Mouse (Mus musculus) intestine, embryonic 16.5 days (tissue): ENCODE measurements around the gene Ece1. TPM values are rescaled to one million over a fixed set of nuclear protein-coding genes. Genes with fewer than 3 reads are reported as not detected.

Source experiments
- ATAC-seq: fragments of 200-750 bp; cut with Nextera tagmentation; 2 replicates; pipeline ENCODE4 v1.8.0; 2017; ENCODE audit warnings: moderate TSS enrichment, moderate library complexity
- H3K27ac ChIP-seq: fragments of 300-500 bp; sonication (generic); 2 replicates; pipeline ENCODE4 v1.5.1; 2014; ENCODE audit warnings: mild to moderate bottlenecking, low read length
- H3K27me3 ChIP-seq: fragments of 300-500 bp; sonication (generic); replicated peaks from 2 replicates; pipeline ENCODE4 v1.6.1; 2014; ENCODE audit warnings: low read length, control low read depth, mixed read lengths; ENCODE audit not compliant: control insufficient read depth, insufficient read depth
- H3K36me3 ChIP-seq: fragments of 300-500 bp; sonication (generic); 2 replicates; pipeline ENCODE4 v1.6.1; 2014; ENCODE audit warnings: low read length, control low read depth; ENCODE audit not compliant: control insufficient read depth, insufficient read depth
- H3K4me1 ChIP-seq: fragments of 300-500 bp; sonication (generic); 2 replicates; pipeline ENCODE4 v1.6.1; 2014; ENCODE audit warnings: low read length, control low read depth, mixed read lengths; ENCODE audit not compliant: control insufficient read depth, insufficient read depth
- H3K4me2 ChIP-seq: fragments of 300-500 bp; sonication (generic); 2 replicates; pipeline ENCODE4 v1.6.1; 2014; ENCODE audit warnings: low read depth, low read length, control low read depth
- H3K4me3 ChIP-seq: fragments of 300-500 bp; sonication (generic); 2 replicates; pipeline ENCODE4 v1.5.1; 2014; ENCODE audit warnings: mild to moderate bottlenecking, low read length
- H3K9ac ChIP-seq: fragments of 300-500 bp; sonication (generic); 2 replicates; pipeline ENCODE4 v1.6.1; 2014; ENCODE audit warnings: low read depth, low read length
- H3K9me3 ChIP-seq: fragments of 300-500 bp; sonication (generic); 2 replicates; pipeline ENCODE4 v1.6.1; 2016; ENCODE audit warnings: low read length, control low read depth; ENCODE audit not compliant: control insufficient read depth
- WGBS: fragments of 180-500 bp; shearing (Covaris S2); extraction: QIAGEN DNeasy Blood & Tissue Kit; methylation state at CpG from one replicate; pipeline ENCODE4 v1.1.7; 2014; 5-methylcytosine and 5-hydroxymethylcytosine counted together
- polyA plus RNA-seq: library from polyadenylated mRNA; unstranded; fragments of >200 nt; fragmentation: Nextera tagmentation; extraction: Ambion mirVana; gene quantifications from 2 replicates; pipeline ENCODE4 v1.2.1, GENCODE M21; 2015

Gene Ece1
- polyA plus RNA-seq, 1 experiment from 2014 or later: 56.0 TPM

DNA sequence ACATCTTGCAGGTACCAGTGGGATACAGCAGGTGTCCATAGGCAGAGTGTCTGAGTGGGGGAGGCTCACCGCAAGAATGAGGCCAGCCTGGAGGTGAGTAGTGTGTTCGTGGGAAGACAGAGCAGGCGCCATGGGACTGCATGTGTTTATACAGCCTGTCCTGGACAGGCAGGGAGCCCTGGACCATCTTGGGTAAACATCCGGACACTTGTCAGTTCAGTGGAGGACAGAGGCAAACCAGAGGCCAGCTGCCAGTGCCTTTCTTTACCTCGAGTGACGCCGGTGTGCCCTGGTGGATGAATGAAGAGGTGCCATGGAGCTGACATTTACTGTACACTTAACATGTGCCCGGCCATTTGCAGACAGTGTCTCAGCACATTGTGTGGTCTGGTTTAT lies 26.0 kb downstream of the Ece1 start:
- H3K4me3 ChIP-seq: no peak overlapping the region
- no peak overlapping the region for H3K9ac ChIP-seq
- 37% methylated on average over 8 of the region's 8 CpGs for WGBS
- H3K27me3 ChIP-seq: no peaks in the 10 kb centered on the region
- H3K4me1 ChIP-seq: peaks cover 21% of the 10 kb centered on the region
- ATAC-seq: peak; percentile 65
- H3K27ac ChIP-seq: no peak overlapping the region
- H3K4me2 ChIP-seq: no peak overlapping the region
- no peaks in the 10 kb centered on the region for H3K9me3 ChIP-seq
- no peaks in the 10 kb centered on the region for H3K36me3 ChIP-seq

DNA sequence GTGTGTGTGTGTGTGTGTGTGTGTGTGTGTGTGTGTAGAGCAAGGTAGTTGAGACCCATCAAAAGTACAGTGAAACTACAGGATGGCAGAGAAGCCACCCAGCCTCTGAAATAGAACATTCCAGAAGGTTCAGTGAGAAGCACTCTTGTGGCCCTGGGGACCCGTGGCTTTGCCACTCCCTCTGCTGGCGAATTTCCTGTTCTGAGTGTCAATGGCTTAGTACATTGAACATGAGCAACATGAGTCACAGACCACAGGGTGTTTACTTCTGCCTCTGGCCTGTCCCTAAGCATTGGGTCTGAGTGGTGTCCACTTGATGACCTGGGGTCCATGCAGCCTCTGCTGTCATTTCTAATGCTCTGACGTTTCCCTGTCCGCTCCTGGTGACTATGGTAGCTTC lies 28.6 kb downstream of the Ece1 start:
- H3K4me2 ChIP-seq: no peak overlapping the region
- no peak for ATAC-seq
- 53% methylated on average over 4 of the region's 4 CpGs for WGBS

DNA sequence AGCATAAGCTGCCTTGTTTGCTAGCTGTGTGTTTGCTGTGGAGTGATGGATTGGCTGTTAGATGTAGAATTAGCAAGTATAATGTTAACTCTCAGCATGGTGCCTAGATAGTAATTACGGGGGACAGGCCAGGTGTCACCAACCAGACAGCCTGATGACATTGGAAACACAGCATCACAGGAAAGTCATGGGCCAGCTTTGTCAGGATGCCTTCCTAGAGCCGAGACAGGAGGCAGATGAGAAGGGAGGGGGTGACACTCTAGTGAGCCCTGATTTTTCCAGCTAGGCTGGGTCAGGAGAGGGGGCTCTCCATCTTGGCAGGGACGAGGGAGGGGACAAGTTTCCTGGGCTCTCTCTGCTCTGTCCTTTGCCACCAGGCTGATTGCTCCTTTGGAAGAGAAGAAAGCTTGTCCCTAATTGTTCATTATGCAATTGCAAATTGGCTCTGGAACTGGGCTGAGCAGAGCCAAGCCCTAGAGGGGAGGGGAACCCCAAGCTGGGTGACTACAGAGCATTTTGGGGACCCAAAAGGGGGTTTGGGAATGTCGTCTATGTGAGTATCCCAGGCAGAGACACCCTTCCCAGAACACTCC lies 29.6 kb downstream of the Ece1 start:
- no peaks in the 10 kb centered on the region for H3K9me3 ChIP-seq
- ATAC-seq: no peak
- peaks cover 27% of the 10 kb centered on the region for H3K4me1 ChIP-seq
- H3K36me3 ChIP-seq: no peaks in the 10 kb centered on the region
- no peak overlapping the region for H3K4me2 ChIP-seq
- no peak overlapping the region; the same call in 1 of the 2 replicates for H3K27ac ChIP-seq
- no peak overlapping the region for H3K9ac ChIP-seq
- WGBS: 39% methylated on average over 4 of the region's 4 CpGs
- no peak overlapping the region for H3K4me3 ChIP-seq
- no peaks in the 10 kb centered on the region for H3K27me3 ChIP-seq

More for the DNA sequence above, 28.6 kb downstream of the Ece1 start:
- no peak overlapping the region for H3K9ac ChIP-seq
- H3K9me3 ChIP-seq: no peaks in the 10 kb centered on the region
- peaks cover 22% of the 10 kb centered on the region for H3K4me1 ChIP-seq
- no peak overlapping the region for H3K4me3 ChIP-seq
- no peaks in the 10 kb centered on the region for H3K36me3 ChIP-seq
- no peaks in the 10 kb centered on the region for H3K27me3 ChIP-seq
- H3K27ac ChIP-seq: no peak overlapping the region

DNA sequence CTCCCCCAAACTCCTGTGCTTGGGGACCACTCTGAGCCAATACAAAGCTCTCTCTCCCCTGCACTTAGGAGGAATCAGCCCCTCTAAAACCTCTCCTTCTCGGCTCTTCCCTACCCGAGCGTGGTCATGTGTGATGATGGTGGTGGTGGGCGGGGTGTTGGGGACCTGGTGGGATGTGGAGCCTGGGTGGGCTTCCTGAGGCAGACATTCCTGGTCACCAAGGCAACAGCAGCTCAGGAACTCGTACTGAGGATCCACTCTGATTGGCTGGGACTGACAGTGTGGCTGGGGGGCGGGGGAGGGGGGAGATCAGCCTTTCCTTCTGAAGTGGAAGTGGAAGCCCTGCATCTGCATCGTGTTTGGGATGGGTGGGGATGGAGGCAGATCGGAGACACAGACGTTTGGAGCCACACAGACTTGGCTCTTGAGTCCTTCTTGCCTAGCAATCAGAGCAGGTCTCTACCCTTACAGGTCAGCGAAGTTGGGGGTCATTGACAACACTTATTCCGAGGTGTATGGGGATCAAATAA lies 30.7 kb downstream of the Ece1 start:
- no peak overlapping the region for H3K4me2 ChIP-seq
- H3K36me3 ChIP-seq: no peaks in the 10 kb centered on the region
- WGBS: 19% methylated on average over 11 of the region's 11 CpGs
- no peaks in the 10 kb centered on the region for H3K27me3 ChIP-seq
- H3K9me3 ChIP-seq: no peaks in the 10 kb centered on the region
- no peak overlapping the region for H3K9ac ChIP-seq
- H3K4me1 ChIP-seq: peaks cover 36% of the 10 kb centered on the region
- H3K27ac ChIP-seq: no peak overlapping the region
- no peak overlapping the region for H3K4me3 ChIP-seq
- no peak for ATAC-seq

DNA sequence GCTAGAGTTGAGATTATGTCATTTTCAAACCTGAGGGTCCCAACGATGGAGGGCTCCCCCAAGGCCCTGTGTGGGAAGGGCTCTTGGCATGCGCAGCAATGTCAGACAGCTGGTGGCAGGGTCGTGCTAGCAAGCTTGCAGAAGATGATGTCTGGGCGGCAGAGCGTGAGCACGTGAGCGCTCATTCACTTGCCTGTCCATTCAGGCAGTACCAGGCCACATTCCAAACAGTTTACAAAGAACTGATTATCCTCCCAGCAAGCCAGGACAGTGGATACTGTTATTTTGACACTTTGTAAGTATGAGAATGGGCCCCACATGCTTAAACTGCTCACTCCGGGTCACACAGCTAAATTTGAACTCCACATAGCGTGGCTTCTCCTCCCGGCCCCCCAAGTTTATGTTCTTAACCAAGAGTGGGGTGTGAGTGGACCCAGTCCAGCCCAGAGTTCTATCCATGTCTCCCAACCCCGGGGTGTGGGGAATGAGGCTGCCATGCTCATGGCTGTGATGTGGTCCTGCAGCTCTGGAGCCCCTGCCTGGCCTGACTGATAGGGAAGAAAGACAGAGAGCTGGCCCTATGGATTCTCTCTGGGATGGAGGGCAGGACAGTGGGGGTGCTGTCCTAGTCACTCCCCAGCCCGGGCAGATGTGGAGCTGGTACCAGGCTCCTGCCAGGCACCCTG lies 34.7 kb downstream of the Ece1 start:
- peak; percentile 21 for ATAC-seq
- Histone ChIP-seq H3K9ac (peak overlapping the region; percentile 48; the same call in 1 of the 2 replicates), H3K4me3 (no peak overlapping the region), H3K36me3 (no peaks in the 10 kb centered on the region), H3K27me3 (no peaks in the 10 kb centered on the region), H3K4me1 (peaks cover 34% of the 10 kb centered on the region), H3K27ac (peak overlapping the region; percentile 65), H3K9me3 (no peaks in the 10 kb centered on the region), H3K4me2 (no peak overlapping the region)
- 40% methylated on average over 12 of the region's 12 CpGs for WGBS

DNA sequence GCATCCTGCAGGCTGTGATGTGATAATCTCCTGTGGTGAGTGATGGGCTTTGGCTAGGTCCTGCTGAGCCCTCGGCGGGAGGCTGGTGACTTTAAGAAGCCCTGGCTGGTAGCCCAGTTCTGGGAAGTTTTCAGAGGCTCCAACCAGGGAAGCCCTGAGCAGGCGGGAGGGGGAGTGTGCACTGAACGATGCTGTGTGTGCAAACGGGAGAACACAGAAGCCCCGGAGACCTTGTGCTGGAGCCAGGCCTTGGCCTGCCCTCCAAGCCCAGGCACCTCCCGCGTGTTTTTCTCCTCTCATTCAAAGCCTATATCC lies 35.2 kb downstream of the Ece1 start:
- H3K9me3 ChIP-seq: no peaks in the 10 kb centered on the region
- peak; percentile 59 for ATAC-seq
- WGBS: 20% methylated on average over 8 of the region's 8 CpGs
- peak overlapping the region; percentile 65 for H3K27ac ChIP-seq
- H3K4me3 ChIP-seq: no peak overlapping the region
- no peak overlapping the region for H3K4me2 ChIP-seq
- no peaks in the 10 kb centered on the region for H3K36me3 ChIP-seq
- H3K9ac ChIP-seq: peak overlapping the region; percentile 48
- no peaks in the 10 kb centered on the region for H3K27me3 ChIP-seq
- peaks cover 32% of the 10 kb centered on the region for H3K4me1 ChIP-seq

DNA sequence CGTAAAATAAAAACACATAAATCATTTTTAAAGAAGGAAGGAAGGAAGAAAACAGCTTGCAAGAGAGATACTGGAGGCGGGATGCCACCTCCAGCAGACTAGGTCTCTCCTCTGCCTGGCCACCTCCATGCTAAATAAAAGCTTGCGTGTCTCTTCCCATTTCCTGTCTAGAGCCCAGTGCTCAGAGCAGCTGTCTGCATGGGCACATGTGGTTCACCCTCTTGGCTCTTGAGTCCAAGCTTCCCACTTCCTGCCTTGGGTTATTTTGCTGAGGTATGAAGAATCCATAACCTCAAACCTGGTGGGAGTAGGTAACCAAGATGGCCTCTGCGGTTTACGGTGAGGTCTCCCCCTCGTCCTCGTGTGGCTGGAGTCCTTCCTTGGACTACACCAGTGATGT lies 36.5 kb downstream of the Ece1 start:
- WGBS: 81% methylated on average over 7 of the region's 7 CpGs
- no peak for ATAC-seq

DNA sequence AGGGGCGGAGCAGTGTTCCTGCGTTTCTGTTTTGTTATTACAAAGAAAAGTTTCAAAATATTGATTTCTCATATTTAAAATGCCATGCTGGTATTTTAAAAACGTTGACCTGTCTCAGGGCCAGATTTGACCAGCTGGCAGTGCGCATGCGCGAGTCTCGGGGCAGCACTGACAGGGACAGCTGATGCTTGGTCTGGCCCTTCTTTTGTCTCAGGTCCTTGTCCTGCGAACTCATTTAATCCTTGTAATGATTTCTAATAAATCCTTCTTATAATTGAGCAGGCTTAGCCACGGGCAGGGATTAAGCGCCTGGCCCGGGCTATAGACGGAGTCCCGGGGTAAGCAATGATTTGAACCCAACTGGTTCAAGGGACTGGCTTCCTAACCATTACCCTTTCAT lies 40.2 kb downstream of the Ece1 start:
- no peaks in the 10 kb centered on the region for H3K27me3 ChIP-seq
- 72% methylated on average over 13 of the region's 13 CpGs for WGBS
- H3K27ac ChIP-seq: no peak overlapping the region
- H3K36me3 ChIP-seq: no peaks in the 10 kb centered on the region
- H3K9ac ChIP-seq: no peak overlapping the region
- no peak overlapping the region for H3K4me3 ChIP-seq
- H3K4me2 ChIP-seq: no peak overlapping the region
- no peaks in the 10 kb centered on the region for H3K9me3 ChIP-seq
- H3K4me1 ChIP-seq: peaks cover 26% of the 10 kb centered on the region
- no peak for ATAC-seq

More for the DNA sequence above, 36.5 kb downstream of the Ece1 start:
- Histone ChIP-seq H3K9me3 (no peaks in the 10 kb centered on the region), H3K4me2 (no peak overlapping the region), H3K27me3 (no peaks in the 10 kb centered on the region), H3K36me3 (no peaks in the 10 kb centered on the region), H3K4me1 (peaks cover 27% of the 10 kb centered on the region), H3K4me3 (no peak overlapping the region), H3K9ac (no peak overlapping the region), H3K27ac (no peak overlapping the region)

DNA sequence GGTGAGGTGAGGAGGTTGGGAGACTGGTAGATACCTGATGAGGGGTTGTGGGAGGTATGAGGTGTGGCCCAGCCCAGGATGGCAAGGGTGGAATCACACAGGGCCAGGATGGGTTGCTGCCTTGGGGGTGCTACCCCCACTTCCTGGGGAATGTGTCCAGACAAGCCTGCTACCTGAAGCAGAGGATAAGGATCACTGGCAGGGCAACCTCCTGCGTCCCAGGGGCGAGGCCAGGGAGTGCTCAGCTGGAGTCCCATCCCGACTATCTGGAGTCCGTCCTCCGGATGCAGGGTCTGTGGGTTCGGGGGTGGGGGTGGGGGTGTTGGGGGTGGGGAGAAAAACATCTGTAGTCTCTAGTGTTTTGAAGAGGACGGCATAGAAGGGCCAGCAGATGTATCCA lies 40.8 kb downstream of the Ece1 start:
- no peak overlapping the region for H3K4me2 ChIP-seq
- H3K36me3 ChIP-seq: no peaks in the 10 kb centered on the region
- H3K4me1 ChIP-seq: peaks cover 24% of the 10 kb centered on the region
- no peaks in the 10 kb centered on the region for H3K9me3 ChIP-seq
- no peak overlapping the region for H3K9ac ChIP-seq
- WGBS: 38% methylated on average over 6 of the region's 7 CpGs
- H3K4me3 ChIP-seq: no peak overlapping the region
- ATAC-seq: no peak
- H3K27me3 ChIP-seq: no peaks in the 10 kb centered on the region
- no peak overlapping the region for H3K27ac ChIP-seq
